ENCODE assay signal across 21 mouse cellular contexts in genomic region chr2:11771701-11772100, GRCm38 (mm10).
"Had no signal": no experiment of that assay in that cellular context is flagged by ENCODE, and none has a peak within 500 bp of the region (broad histone marks: within the 10 kb centered on the region; RNA-seq: fewer than 3 reads in every experiment).

No protein-coding gene starts in this region.

- H3K4me3 ChIP-seq: limb, embryonic 10.5 days; limb, embryonic 13.5 days; liver, embryonic 13.5 days; lung, embryonic 15.5 days had no signal

- H3K27ac ChIP-seq: limb, embryonic 10.5 days; limb, embryonic 13.5 days; liver, embryonic 13.5 days; lung, embryonic 15.5 days; macrophage; stomach, postnatal 0 days had no signal

- H3K9ac ChIP-seq: limb, embryonic 13.5 days; liver, embryonic 13.5 days; lung, embryonic 15.5 days had no signal

- H3K4me2 ChIP-seq: limb, embryonic 13.5 days; liver, embryonic 13.5 days; lung, embryonic 15.5 days; midbrain, embryonic 11.5 days had no signal

- H3K27me3 ChIP-seq: limb, embryonic 13.5 days; liver, embryonic 13.5 days; lung, embryonic 15.5 days had no signal

- DNase-seq: kidney, adult 2 months; kidney, postnatal 10 days; kidney, postnatal 36 days; layer of hippocampus, postnatal 36 days; liver, embryonic 13.5 days; lung, adult 18-20 months; lung, postnatal 14 days; midbrain, embryonic 14.5 days; right cerebral cortex, postnatal 14 days; right cerebral cortex, postnatal 4 days; thymus, adult 2 months; thymus, postnatal 14 days; thymus, postnatal 4 days had no signal

- H3K9me3 ChIP-seq: limb, embryonic 10.5 days; limb, embryonic 13.5 days; liver, embryonic 13.5 days; lung, embryonic 15.5 days had no signal

- ATAC-seq: inflammation-experienced regulatory T-cells, adult 6 months; intestine, embryonic 16.5 days had no signal
